Mouse (Mus musculus): ENCODE results near the gene Susd2.

The Susd2 gene

GRCm38 (mm10) chr10:75616044-75616443, 27.8 kb downstream of the Susd2 start:
- DNase-seq, result no peak

- DNase-seq, result no peak
Measured at GRCm38 (mm10) chr10:75610486-75610885, 33.3 kb downstream of the Susd2 start.

GRCm38 (mm10) chr10:75608975-75609374, 34.8 kb downstream of the Susd2 start:
- no peak for DNase-seq

- no peak for DNase-seq
Measured at GRCm38 (mm10) chr10:75607253-75607652, 36.6 kb downstream of the Susd2 start.

- no peak for DNase-seq
Measured at GRCm38 (mm10) chr10:75605162-75605846, 38.5 kb downstream of the Susd2 start.

GRCm38 (mm10) chr10:75600189-75600730, 43.5 kb downstream of the Susd2 start:
- no peak for DNase-seq

- no peak for DNase-seq
Measured at GRCm38 (mm10) chr10:75595981-75596380, 47.8 kb downstream of the Susd2 start.

- no peak for DNase-seq
Measured at GRCm38 (mm10) chr10:75592585-75592984, 51.2 kb downstream of the Susd2 start.

- no peak for DNase-seq
Measured at GRCm38 (mm10) chr10:75591211-75591894, 52.5 kb downstream of the Susd2 start.

GRCm38 (mm10) chr10:75589651-75590050, 54.2 kb downstream of the Susd2 start:
- DNase-seq, result no peak

- peak; percentile 56 for DNase-seq
Measured at GRCm38 (mm10) chr10:75589129-75589528, 54.7 kb downstream of the Susd2 start, which contains the start of gene Ggt5. Gene Ggt5 (plus strand): TSS chr10:75589340.

GRCm38 (mm10) chr10:75588336-75588735, 55.5 kb downstream of the Susd2 start:
- DNase-seq, result no peak

- DNase-seq, result no peak
Measured at GRCm38 (mm10) chr10:75587781-75588180, 56.0 kb downstream of the Susd2 start.

Measured in embryo, embryonic 11 days (tissue).